Mouse (Mus musculus): Measurements from ENCODE around the gene Cdkn2b.

The Cdkn2b gene

DNA sequence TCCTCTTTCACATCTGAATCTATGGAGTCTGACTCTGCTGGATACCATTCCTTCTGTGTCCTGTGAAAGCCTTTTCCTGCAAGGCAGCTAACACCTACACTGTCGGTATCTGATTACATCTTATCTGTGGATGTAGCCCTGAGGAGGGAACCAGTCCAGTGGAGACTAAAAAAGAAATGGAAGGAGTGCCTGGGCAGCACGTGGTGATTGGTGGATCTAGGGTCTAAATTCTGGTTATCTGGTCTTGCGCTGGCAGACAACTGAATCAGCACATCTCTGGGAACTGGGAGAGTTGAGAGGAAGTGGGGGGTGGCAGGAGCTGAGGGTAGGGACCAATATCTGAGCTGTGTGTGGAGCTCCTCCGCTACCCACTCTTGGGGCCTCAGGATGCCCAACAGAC, 21.8 kb downstream of the Cdkn2b start:
- no peak for DNase-seq (ENCODE audit: low spot score)

DNA sequence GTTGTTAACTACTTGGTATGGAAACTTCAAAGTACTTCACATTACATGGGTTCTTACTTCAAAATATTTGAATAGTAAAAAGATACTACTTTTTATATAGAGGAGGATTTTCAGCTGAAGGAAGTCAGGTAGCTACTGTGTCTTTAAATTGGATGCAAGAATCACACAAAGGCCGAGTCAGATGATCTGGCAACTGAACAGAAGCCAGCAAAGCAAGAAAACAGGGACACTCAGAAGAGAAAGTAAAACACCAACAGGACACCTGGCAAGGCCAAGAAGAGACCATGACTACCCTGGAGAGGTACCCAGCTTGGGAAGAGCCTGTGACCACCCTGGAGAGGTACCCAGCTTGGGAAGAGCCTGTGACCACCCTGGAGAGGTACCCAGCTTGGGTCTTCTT, 24.3 kb downstream of the Cdkn2b start:
- no peak for DNase-seq (ENCODE audit: low spot score)

DNA sequence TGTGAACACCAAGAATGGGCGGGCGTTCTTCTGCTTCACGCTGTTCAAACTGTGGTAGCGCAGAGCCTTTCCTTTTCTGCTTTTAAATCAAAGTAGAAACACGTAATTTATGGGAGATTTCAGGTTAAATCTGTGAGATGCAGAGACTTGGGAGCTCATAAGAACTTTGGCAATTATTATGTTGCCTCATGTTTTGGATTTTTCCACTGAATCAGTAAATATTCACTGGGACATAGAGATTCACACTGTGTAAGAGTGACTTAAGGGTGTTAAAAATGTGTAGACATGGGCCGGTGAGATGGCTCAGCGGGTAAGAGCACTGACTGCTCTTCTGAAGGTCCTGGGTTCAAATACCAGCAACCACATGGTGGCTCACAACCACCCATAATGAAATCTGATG, 25.2 kb downstream of the Cdkn2b start:
- no peak for DNase-seq (ENCODE audit: low spot score)

DNA sequence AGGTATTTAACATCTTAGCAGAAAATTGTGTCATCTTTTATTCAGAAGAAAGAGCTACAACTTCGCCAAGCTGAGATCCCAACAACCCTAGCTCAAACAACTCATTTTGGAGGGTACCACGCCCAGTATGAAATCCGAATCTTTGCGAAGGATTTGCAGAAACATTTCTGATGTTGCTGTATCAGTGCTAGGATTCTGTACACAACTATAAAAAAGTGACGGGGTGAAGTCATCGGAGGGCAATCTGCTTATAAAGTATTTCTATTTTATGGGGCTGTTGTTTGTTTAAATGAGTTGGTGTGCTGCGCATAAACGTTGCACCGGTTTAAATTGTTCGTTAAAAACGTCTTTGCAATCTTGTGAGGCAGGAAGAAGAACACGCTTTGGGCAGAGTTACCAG, 28.2 kb downstream of the Cdkn2b start:
- DNase-seq (ENCODE audit: low spot score), result no peak

DNA sequence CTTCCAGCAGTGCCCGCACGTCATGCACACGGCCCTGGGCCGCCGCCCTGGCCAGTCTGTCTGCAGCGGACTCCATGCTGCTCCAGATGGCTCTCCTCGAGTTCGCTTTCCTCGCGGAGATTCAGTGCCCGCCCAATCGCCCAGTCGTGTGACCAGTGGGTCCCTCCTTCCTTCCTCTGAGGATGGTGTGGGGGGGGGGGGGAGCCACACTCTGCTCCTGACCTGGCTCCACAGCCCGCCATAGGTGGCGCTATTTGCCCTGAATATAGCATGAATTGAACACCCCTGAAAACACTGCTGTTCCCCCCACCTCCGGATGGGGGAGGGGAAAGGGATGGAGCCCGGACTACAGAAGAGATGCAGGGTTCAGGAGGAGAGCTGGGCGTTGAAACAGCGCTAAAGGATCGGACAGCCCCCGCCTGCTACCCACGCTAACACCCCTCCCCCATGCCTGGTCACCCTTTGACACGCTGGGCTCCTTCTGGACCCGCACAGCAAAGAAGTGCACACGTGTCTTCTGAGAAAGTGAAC, 28.7 kb downstream of the Cdkn2b start:
- no peak for DNase-seq (ENCODE audit: low spot score)

DNA sequence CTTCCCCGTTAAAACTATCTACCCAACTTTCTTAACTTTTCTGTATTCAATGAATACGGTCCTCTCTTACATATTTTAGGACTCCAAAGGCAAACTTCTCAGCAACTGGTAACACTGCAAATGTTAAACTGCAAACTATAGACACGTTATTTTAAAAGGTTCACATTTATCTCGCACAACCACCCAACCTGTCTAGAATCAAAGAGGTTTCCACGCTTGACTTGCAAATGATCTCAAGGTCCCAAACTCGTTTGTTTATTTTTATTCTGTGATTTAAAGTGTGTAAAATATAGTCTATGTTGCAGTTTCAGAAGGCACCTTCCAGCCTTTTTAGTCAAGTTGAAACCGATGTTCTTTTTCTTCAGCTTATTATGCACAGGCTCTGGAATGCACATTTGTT, 29.6 kb downstream of the Cdkn2b start:
- no peak for DNase-seq (ENCODE audit: low spot score)

DNA sequence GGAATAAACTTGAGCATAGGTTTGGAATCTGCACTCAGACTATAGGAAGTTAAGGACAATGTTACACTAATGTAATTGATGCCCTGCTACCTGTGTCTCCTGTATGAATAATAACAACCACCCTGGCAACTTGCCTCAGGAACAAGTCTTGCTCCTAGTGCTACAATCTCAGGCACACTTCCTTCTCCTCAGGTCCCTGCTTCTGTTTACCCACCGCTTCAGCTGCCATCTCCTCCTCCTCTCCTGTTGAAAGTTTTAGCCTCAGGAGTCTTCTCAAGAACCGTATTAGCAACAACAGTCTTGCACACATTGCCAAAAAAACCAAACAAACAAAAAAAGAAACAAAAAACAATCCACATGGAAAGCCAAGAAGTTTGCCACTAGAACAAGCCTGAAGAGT, 31.2 kb downstream of the Cdkn2b start:
- no peak for DNase-seq (ENCODE audit: low spot score)

DNA sequence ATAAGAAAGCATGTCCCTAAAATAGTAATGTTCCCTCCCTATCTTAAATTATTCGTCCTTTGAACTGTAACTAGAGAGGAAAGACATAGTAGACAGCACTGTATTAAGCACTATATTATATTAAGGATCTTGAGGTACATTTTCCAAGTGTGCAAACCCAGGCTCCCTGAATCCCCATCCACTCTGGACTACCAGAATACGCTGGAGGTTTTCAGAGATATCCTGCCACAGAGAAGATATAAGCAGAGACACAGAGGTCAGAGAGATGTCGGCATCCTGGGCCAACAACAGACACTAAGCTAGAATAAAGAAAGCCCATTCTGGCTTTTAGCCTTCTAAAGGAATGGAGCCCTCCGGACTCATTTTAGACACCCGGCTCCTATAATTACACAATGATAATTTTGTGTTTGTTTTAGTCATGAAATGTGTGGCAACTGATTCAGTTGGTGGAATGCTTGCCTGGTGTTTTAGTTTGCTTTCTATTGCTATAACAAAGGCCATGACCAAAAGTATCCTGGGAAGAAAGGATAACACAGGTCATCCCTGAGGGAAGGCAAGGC, 33.4 kb downstream of the Cdkn2b start:
- DNase-seq (ENCODE audit: low spot score), result no peak

DNA sequence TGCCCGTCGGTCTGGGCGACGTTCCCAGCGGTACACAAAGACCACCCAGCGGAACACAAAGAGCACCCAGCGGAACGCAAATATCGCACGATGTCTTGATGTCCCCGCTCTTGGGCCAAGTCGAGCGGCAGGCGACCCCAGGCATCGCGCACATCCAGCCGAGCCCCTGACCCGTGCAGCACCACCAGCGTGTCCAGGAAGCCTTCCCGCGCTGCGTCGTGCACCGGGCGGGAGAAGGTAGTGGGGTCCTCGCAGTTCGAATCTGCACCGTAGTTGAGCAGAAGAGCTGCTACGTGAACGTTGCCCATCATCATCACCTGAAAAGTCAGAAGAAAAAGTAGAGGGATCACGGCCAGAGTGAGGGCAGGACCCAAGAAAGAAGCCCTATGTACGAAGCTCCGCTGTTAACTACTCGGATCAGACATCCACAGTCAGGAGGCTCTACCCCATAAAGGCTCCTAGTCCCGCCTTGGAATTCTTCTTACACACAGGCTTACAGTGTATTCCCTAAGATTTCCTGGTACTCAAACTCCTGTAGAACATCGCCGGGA, 34.1 kb downstream of the Cdkn2b start:
- DNase-seq (ENCODE audit: low spot score), result no peak

DNA sequence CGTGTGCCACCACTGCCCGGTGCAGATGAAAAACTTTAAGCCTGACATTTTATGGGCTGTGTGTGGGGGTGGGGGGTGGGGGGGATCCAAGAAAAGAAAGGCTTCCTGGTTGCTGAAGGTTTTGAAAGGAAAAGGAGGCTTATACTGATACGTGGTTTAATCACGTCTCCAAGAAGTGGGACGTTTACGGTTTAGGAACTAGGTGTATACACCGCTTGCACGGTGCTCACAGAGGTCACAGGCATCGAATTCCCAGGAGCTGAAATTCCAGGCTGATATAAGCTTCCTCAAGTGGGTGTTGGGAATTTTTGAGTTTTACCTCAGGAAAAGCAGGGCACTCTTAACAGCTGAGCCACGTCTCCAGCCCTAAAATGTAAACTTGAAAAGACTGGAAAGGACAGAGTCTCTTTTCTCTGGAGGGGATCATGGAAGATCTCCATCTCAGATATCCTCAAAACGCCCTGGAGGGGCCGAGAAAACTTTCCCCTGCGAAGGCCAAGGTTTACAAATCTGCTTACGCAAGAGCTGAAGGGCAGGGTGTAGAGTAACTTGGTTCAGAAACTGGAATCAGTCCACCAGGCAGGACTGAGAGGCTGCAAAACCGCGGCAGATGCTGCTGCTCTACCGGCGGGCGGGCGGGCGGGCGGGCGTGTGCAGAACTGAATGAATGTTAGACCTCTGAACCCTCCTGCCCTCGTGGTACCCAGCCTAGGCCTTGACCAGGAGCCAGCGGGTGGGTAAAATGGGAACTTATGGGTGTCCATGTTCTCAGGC, 34.8 kb downstream of the Cdkn2b start:
- no peak for DNase-seq (ENCODE audit: low spot score)

DNA sequence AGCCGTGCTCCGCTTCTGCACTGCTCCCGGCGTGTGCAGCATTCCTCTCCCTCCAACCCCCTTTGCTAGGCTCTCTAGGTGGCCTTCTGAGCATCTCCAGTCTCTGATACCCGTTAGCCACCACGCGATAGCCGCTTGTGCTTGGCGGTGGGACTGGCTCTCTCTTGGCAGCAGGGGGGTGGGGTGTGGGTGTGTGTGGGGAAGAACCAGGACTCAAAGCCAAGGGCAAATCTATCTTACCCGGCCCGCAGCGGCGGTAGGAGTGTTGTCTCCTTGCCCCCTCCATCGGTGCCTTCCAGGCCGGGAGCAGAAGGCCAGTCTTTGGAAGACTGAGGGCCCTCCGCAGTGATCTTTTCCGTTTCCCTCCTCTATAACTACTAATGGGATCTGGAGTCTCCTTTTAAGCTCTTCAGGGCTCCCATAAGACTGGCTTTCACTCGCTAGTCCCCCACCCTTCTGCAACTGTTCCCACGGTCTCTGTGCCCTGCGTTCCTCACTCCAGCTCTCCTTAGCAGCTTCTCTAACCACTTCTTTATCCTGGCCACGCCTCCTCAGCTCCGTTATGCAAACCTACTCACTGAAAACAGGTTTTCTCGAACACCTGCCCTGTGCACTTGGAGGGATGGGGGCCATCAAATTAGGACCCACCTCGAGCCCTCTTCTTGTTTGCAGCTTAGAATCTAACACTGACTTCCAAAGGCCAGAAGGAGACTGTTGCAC, 35.9 kb downstream of the Cdkn2b start:
- no peak for DNase-seq (ENCODE audit: low spot score)

DNA sequence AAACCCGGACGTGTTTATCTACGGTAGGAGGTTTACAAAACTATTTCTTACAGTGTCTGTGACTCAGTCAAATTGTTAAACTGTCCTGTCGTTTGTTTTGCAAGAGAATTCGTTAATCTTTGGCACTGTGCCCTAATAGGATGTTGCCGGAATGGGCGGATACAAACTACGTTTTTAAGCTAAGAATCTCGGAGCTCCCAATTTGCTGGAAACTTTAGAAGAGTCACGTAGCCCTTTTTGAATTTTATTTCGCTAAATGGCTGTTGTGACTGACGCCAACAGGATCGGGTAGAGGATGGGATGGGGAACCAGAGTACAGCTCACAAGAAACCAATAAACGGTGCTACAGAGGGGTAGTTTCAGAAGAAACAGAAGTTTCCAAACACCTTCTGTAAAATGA, 36.8 kb downstream of the Cdkn2b start:
- DNase-seq (ENCODE audit: low spot score), result no peak

DNA sequence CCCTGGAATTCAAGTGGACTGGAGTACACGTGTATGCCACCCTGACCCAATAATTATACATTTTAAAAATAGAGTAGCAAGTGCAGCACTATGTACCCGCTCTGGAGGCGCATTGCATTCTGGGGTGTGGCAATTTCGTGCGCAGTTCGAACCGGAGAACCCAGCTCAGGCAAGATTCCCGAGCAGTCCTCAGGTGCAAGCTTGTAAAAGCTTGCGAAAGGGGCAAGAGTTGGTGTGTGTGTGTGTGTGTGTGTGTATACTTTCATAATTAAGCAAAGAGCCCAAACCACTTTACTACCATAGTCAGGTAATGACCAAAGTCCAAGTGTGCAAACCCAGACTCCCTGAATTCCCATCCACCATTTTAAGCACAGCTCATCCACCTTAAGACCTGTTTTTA, 37.3 kb downstream of the Cdkn2b start:
- DNase-seq (ENCODE audit: low spot score), result no peak

DNA sequence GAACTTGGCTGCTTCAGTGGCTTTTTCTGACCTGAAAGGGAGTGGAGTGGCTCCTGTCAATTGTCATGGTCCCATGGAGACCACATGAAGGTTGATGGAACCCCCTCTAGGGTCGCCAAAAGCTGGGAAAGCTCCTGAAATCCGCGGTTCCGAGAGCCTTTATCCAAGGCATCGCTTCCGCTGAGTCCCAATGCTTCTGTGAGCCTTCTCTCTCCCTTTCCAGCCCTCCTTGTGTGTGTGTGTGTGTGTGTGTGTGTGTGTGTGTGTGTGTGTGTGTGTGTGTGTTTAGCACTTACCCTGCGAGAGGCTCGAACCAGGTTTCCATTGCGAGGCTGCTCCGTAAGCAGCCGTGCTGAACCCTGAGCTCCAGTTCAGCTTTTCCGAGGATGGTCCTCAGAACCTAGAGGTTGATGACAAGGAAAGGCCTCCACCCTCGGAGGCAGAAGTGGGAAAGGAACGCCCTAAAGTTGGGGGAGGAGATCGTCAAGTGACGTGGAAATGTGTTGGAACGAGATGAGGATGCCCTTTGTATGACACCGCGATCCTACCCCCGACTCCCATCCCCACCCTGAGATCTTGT, 37.8 kb downstream of the Cdkn2b start:
- DNase-seq (ENCODE audit: low spot score), result no peak

DNA sequence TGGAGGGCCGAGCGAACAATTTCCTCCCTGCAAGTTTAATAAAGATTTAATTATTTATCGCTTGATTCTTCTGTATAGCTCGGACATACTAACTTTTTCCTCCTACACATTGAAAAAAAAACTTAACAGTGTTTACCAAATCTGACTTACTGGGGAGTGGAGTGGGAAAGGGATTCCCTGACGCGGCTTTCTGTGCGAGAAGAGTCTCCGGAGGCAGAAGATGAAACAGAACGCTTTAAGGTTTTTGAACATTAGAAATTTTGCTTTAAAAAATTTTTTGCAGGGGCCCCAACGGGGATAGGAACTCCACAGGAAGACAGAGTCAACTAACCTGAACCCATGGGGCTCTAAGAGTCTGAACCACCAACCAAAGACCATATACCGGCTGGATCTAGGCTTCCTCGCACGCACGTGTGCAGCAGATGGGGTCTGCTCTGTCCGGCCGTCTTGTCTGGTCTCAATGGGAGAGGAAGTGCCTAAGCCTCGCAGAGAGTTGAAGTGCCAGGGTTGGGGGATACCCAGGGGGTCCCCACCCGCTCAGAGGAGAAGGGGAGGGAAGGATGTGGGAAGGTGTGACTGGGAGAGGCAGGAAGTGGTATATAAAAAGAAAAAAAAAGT, 38.6 kb downstream of the Cdkn2b start:
- no peak for DNase-seq (ENCODE audit: low spot score)

DNA sequence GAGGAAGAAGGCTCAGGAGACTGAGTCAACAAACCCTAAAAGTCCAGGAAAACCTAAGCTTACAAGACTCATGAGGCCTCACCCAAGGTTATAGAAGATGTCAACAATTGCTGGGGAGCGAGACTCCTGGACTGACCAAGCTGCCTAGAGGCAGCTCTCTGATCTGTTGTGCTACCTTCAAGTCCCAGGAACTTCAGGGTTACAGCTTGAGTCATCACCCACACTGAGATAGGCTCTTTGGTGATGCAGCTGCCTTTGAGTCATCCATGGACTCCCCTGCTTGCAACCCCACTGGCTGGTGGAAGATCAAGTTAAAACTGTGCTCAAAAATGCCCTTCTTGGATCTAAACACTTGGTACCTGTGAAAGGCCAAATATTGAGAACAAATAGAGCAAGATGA, 53.1 kb downstream of the Cdkn2b start:
- DNase-seq (ENCODE audit: low spot score), result no peak

All from c-Kit-positive CD71-positive TER-119-positive erythroid progenitor cells, embryonic 14.5 days (primary cell).